Mouse (Mus musculus) erythroblast, embryonic 14.5 days (primary cell): ENCODE results near the gene Cel.

Source experiments
- GATA1 ChIP-seq: IDR thresholded peaks from 2 replicates; pipeline ENCODE4 v1.6.1; 2012; ENCODE audit warnings: low read length, inconsistent platforms, mixed read lengths
- TAL1 ChIP-seq: IDR thresholded peaks from 3 replicates; pipeline ENCODE4 v1.6.1; 2012; ENCODE audit warnings: low read length, inconsistent platforms, mixed read lengths

- TF ChIP-seq GATA1 = no peak
- no peak for TF ChIP-seq TAL1
These were observed 37.0 kb downstream of the Cel start for GRCm38 (mm10) chr2:28525943-28526876.
